Mouse (Mus musculus) heart, adult 8-10 months (tissue): ENCODE measurements around the gene Bard1. TPM values are rescaled to one million over a fixed set of nuclear protein-coding genes. Genes with fewer than 3 reads are reported as not detected.

Experiments used
- DNase-seq: peaks from one replicate; pipeline ENCODE4 v3.0.0; 2022; ENCODE audit warnings: low spot score
- total RNA-seq, 4 experiments: library from RNA; stranded (reverse); gene quantifications; 2 replicates each; pipeline ENCODE4 v1.2.4; 2022

The Bard1 gene
- total RNA-seq, 4 experiments from 2014 or later = 0.34 to 0.87 (median 0.65) TPM

DNA sequence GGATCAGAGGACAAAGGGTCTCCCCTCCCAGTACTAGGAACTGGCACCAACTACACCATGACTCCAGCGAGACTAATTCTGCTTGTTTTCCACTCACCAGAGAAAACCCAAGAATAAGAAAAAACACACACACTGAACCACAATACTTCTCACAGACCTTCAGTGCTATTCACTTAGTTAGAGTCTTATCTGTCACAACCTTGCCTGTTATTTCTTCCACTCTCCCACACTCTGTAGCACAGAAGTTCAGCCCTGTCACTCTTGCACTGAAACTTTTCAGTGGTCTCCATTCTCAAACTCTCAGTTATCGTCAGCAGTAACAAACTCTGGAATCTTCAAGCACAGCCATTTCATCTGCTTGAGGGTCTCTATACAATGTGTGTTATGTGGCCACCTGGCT, 50.2 kb downstream of the Bard1 start:
- no peak for DNase-seq

DNA sequence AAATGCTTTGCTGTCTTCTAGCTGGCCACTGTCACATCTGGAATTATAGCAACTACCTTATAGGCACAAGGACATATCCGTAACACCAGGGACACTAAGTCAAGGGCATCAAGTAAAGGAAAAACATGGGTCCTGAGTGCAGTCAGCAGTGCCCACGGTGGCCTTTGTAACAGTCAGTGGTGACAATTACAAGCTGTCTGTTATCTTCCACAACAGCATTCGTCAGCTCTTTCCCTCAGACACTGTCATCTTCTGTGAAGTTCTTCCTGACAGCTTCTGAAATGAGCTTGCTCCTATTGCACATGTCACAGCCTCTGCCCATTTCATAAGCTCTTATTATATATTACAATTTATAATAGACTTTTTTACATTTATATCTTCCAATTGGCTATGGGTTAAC, 50.7 kb downstream of the Bard1 start:
- no peak for DNase-seq

DNA sequence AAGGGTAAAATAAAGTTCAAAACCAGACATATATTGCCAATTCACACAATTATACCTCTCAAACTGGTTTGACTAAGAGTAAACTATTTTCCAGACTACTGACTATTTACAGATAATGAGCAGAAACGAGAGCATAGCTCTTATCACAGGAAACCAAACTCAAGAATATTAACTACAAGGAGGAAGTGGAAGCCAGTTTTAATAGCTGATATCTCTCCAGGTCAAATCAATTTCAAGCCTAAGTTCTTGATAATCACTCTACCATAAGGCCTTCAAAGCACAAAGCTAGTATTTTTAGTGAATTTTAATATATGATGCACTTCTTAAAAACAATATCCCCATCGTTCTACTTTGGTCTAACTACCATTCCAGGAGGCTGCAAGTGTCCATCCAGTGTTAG, 57.8 kb downstream of the Bard1 start:
- no peak for DNase-seq

DNA sequence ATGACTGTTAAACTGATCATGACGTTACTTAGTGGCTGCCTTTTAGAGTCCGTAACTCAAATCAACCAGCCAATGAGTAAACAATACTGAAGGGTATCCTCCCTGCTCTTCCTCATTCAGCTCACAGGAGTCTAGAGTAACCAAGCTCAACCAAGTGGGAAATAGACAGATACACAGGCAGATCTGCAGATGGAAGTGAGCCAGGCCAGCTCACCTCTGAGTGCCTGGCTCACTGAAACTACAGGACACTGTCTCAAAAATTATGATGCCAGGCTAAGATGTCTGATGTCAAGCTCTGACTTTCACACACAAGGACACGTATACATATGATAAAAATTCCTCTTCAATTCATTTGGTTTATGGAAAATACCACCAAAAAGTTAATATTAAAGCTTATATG, 59.0 kb downstream of the Bard1 start:
- DNase-seq = no peak

DNA sequence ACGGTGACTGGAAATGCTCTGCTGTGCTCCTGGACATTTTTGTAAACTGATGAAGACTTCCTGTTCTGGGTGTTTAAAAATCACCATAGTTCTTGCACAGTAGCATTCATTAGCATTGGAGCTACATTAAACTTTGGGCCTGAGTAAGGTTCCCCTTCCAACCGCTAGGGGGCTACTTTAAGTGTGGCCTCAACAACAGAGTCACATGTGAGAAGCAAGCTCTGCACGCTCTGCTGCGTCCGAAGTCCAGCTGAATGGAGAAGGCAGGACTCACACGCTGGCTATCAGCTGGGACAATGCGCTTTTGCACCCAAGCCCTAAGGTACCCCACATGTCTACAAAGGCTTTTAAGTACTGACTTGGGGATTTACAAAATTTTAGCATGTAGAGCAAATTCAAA, 65.9 kb downstream of the Bard1 start:
- DNase-seq = no peak

DNA sequence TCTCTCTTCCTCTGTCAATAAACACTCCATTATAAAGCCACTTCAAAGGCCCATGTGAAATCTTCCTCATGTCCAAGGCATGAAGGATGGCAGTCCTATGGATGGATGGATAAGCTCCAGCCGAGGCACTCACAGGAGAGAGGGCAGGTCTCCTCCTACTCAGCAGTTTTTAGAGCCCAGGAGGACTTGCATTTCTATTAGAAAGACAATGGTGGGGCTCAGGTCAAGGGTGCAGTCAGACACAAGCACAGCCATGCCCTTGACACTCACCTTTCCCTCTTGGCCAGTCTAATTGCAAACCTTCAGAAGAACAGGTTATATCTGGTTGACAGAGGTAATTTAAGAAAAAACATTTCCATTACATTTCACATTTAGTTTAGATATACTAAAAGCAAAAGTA, 67.4 kb downstream of the Bard1 start:
- DNase-seq = no peak

DNA sequence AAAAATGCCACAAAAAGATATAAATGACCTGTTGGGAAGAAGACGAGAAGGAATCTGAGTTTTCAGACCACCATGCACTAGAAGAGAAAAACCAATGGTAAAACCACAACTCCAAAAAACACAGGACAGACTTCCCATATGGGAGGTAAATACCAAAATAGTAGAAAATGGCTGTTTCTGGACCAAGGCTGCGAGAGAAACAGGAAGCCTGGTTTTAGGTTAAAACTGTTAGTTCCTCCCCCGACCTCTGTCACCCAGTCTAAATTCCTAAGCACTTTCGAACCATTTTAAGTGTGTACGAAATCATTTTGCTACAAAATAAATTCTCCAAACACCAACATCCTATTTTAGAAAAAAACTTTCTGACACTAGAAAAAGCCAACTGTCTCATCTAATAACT, 80.2 kb downstream of the Bard1 start:
- no peak for DNase-seq

DNA sequence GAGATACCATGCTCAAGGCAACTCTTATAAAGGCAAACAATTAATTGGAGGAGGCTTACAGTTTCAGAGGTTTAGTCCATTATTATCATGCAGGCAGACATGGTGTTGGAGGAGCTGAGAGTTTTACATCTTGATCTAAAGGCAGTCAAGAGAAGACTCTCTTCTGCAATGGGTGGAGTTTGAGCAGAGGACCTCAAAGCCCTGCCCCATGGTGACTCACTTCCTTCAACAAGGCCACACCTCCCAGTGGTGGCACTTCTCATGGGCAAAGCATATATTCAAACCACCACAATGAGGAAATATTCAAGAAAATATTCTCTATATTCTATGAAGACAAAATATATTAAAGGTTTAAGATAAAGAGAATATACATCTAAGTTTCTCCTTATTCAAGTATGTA, 88.6 kb downstream of the Bard1 start:
- DNase-seq = no peak

DNA sequence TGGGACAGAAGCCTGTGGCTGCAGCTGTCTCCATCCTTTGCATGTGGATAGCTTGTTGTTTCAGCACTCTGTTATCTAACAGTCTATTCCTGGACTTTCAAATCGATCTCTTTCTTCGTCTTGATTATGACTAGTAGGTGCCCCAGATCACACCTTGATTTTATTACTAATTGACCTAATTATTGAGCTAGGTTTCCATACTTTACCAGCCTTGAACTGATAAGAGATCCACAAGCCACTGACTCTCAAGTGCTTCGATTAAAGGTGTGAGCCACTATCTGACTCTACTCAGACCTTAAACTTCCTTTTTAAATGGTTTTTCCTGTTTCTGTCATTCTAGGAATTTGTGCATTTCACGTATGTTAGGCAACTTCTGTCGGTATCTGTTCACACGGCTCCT, 96.9 kb downstream of the Bard1 start:
- DNase-seq = no peak

DNA sequence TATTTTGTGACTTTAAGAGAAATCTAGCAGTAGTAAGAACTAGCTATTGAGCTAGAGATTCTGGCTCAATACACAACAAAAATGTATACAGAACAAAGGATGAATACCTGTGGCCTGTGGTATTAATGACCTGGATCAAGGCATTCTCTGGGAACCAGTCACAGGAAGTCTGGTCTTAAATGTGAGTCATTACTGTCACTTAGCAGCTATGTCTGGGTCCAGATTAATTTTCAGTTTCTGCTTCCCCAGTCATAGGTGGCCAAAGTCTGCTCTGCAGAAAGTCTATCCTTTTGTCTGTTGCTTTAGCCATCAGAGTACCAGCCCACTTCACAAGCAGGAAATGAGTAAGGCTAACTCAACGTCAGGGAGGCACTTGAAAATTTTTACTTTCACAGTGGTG, 98.8 kb downstream of the Bard1 start:
- DNase-seq = no peak

DNA sequence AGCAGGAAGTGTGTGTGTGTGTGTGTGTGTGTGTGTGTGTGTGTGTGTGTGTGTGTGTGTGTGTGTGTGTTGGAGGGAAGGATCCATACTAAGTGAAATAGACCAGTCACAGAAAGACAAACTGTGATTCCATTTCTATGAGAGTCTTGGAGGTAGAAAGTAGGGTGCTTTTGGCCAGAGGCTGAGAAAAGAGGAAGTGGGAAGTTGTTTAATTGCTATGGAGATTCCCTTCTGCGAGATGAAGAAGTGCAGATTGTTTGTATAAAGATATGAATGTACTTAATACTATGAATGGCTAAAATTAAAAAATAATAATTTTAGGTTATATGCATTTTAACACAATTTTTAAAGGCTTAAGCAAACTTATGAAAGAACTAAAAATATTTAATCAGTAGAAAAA, 99.2 kb downstream of the Bard1 start:
- DNase-seq = no peak

DNA sequence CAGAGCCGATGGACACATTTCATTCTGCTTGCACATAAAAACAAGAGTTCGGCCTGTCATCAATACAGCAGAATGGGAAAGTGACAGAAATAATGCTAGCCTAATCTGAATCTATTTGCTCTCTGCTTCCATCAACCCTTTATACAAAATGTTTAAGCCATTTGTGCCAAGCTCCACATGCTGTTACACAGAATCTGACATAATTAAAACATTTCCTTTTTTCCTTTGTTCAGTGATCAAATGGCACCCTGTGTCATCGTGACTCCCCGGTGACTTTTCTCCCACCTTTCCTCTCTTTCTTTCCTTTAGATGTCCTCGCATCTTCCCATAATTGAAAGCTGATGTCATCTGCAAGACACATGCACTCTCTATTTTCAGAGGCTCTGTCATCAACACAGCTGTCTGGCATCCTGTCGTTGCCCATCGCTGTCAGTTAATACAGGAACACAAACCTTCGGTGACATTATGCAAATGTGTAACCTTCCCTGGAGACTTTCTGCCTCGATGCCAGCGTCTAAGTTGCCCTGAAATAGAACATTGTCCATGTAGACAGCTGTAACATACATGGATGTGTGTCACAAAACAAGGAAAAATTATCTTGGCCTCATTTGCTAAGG, 105.5 kb downstream of the Bard1 start:
- no peak for DNase-seq

DNA sequence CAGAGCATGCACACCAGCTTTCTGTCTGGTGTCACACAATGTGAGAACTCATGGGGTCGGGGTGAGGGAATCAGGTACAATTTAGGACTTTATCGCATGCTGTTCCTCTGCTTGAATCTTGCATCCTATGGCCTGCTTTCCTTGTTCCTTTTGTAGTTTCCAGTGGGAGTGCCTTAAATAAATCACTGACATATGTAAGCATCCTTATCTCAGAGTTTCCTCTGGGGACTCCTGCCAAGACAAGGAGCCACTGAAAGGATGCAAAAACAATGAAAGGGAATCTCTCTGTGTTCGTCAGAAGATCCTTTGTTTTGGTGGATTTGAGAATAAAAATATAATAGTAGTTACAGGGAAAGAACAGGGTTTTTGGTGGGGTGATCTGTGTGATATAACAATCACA, 106.2 kb downstream of the Bard1 start:
- no peak for DNase-seq
